Mouse (Mus musculus): Measurements from ENCODE around the gene Tmem88b. TPM values are rescaled to one million over a fixed set of nuclear protein-coding genes. Genes with fewer than 3 reads are reported as not detected.
A peak's percentile ranks its signal among the peaks of the same experiment; 100 is the strongest.
"Not testable (repeated sequence)": the region's sequence is repeated elsewhere in the genome, so short reads cannot be mapped to it uniquely, and the experiment has no call there.

The Tmem88b gene
- total RNA-seq, 1 experiment from 2014 or later = not detected

DNA sequence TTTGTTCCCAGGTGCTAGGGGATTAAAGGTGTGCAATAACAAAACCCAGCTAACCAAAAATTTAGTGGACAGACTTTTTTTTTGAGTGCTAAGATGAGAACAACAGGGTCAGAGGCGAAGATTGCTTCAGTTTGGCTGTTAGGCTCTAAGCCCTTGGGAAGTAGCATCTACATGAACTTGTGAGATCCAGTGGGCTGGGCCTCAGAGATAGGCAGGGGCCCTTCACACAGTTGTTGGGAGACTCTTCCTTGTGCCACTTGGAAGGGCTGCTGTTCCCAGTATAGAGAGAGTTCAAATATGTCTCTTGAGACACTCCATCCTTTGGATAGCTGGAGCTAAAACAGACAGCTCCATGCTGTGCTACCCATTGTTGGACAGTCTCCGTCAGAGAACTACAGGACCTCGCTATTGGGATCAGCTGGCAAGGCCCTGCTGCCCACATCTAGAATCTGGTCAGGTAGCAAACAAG lies 4.4 kb upstream of the Tmem88b start, which contains the start of gene Ankrd65:
TSS of gene Ankrd65 (plus strand) at position 419 of the 469 bp plus-strand sequence.
- no peak for ATAC-seq (replicated peaks; ENCODE audit: low read depth, poor library complexity, severe bottlenecking)

DNA sequence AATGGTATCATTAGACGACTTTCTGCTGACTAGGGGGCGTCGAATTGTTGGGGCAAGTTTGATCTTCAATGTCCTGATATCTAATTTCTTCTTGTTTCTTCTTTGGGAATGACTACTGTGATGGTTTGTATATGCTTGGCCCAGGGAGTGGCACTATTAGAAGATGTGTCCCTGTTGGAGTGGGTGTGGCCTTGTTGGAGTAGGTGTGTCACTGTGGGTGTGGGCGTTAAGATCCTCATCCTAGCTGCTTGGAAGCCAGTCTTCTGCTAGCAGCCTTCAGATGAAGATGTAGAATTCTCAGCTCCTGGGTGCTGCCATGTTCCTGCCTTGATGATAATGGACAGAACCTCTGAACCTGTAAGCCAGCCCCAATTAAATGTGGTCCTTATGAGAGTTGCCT lies 3.2 kb upstream of the Tmem88b start:
- not testable (repeated sequence) for ATAC-seq (replicated peaks; ENCODE audit: low read depth, poor library complexity, severe bottlenecking)

GRCm38 (mm10) chr4:155788300-155788699 lies 2.6 kb upstream of the Tmem88b start:
- peak; percentile 59 for ATAC-seq (replicated peaks; ENCODE audit: low read depth, poor library complexity, severe bottlenecking)

DNA sequence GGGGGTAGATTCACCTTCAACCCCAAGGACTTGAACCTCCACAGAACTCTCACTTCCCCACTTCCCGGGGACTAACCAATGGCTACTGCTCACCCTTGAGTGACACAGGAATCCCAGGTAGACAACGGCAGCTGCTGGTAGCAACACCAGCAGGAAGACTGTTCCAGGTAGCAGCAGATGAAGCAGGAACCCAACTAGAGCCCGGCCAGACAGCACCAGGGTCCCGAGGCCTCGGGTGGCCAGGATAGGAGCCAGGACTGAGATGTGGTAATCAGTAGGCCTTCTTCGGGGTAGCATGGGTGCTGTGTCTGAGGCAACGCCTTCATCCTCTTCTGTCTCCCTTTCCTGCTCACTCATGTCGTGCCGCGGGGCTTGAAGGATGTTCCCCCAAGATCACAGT lies 428 bp downstream of the Tmem88b start:
- ATAC-seq (replicated peaks; ENCODE audit: low read depth, poor library complexity, severe bottlenecking) = no peak

GRCm38 (mm10) chr4:155784081-155784701 lies 1.5 kb downstream of the Tmem88b start:
- peak; percentile 71 for ATAC-seq (replicated peaks; ENCODE audit: low read depth, poor library complexity, severe bottlenecking)

DNA sequence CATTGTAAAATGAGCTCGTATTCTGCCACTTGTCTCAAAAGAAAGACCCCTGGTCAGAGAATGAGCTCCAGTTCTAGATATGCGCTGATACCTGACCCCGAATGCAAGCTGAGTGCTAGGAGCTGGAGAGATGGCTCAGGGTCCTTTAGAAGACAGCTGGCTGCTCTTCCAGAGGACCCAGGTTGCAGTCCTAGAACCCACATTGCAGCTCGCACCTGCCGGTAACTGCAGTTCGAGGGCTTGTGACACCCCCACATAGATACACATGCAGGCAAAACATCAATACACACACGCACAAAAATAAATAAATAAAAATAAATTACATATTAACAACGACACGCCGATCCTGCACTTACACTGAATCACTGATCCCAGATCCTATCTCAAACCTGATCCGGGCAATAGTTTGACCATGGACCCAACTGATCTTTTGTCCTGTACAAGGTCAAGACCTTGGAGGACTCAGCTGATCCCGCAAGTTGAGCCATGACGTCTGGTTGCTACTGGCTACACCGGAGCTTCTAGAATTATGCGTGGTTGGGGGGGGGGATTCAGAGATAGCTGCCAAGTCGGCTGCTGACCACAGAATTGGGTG lies 2.1 kb downstream of the Tmem88b start:
- no peak for ATAC-seq (replicated peaks; ENCODE audit: low read depth, poor library complexity, severe bottlenecking)

GRCm38 (mm10) chr4:155780895-155781294 lies 4.8 kb downstream of the Tmem88b start:
- ATAC-seq (replicated peaks; ENCODE audit: low read depth, poor library complexity, severe bottlenecking) = no peak

DNA sequence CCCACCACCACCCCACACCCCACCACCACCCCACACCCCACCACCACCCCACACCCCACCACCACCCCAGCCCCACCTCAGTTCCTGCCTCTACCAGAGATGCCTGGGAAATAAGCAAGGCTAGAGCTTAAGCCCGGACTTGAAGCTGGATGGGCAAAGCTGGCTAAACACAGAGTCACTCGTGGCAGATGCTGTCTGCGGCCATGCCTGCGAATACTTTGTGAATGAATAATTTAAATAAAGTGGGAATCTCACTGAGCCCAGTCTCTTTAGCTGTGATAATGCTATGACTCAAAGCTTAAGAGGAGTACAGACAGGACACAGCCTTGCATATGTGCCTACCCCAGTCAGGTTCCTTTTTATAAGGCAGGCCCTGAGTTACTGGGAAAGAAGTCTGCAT lies 6.2 kb downstream of the Tmem88b start:
- ATAC-seq (replicated peaks; ENCODE audit: low read depth, poor library complexity, severe bottlenecking) = no peak

- ATAC-seq (replicated peaks; ENCODE audit: low read depth, poor library complexity, severe bottlenecking) = no peak
These were observed 7.9 kb downstream of the Tmem88b start for GRCm38 (mm10) chr4:155777816-155778215.

DNA sequence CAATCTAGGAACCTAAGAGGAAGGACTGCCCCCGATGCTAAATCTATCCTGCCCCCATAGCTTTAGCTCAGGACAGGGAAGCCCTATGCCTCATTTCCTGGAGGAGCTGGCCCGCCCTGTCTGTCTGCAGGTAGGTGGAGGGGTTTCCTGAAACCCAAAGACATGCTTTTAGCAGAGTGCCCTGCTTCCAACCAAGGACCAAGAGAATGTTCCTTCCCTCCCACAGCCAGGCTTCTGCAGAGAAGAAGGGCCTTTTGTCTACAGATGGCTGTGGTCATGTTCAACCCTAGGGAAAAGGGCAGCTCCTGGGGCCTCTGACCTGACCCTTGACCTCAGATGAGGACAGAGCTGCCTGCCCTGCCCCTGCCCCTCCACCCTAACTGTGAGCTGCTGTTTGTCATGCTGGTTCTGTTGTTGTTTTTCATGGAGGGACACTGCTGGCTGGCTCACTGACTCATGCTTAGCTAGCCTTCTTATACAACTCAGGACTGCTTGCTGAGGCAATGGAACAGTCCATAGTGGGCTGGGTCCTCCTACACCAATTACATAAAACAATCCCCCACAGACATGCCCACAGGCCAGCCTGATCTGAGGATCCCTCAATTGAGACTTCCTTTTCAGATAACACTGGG lies 8.9 kb downstream of the Tmem88b start:
- ATAC-seq (replicated peaks; ENCODE audit: low read depth, poor library complexity, severe bottlenecking) = no peak

GRCm38 (mm10) chr4:155775855-155776254 lies 9.8 kb downstream of the Tmem88b start:
- no peak for ATAC-seq (replicated peaks; ENCODE audit: low read depth, poor library complexity, severe bottlenecking)

DNA sequence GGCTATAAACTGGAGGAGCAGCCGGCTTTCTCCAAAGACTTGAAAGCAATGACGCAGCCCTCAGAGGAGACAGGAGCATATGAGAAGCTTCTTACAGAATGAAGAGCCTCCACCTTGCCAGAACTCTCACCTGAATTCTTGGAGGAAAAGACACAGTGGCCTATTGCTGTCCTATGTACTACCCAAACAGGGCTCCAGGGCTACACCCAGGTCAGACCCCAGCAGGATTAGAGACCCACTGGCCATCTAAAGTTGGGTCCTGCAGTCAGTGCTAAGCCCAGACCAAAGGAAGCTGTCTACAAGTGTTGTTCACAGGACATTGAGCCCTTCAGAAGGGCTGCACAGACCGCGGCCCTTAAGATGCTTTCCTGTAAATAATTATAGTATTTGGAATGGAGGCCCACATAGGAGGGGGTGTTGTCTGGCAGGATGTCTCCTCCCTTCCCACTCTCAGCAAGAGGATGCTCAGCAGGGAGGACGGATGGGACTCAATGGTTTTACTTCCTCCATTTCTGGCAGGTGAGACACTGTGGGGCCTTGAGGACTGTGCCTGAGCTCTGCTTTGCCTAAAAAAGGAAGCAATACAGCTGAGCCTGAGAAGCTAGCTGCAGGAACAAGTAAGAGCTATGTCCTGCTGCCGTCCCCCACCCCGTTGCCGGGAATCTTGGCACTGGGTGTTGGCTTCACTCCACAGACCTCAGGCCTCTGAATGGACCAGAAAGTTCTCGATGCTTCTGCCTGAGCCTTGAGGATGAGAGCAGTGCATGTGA lies 10.5 kb downstream of the Tmem88b start:
- ATAC-seq (replicated peaks; ENCODE audit: low read depth, poor library complexity, severe bottlenecking) = 0 out of 2 replicates have a peak, but pooled peaks have one; percentile 15

GRCm38 (mm10) chr4:155774280-155774754 lies 11.4 kb downstream of the Tmem88b start, which contains the start of gene Vwa1:
Vwa1 (minus strand) TSS chr4:155774698.
- peak; percentile 81 for ATAC-seq (replicated peaks; ENCODE audit: low read depth, poor library complexity, severe bottlenecking)

- ATAC-seq (replicated peaks; ENCODE audit: low read depth, poor library complexity, severe bottlenecking) = no peak
These were observed 12.2 kb downstream of the Tmem88b start for GRCm38 (mm10) chr4:155773335-155774078.

- ATAC-seq (replicated peaks; ENCODE audit: low read depth, poor library complexity, severe bottlenecking) = no peak
These were observed 12.9 kb downstream of the Tmem88b start for GRCm38 (mm10) chr4:155772786-155773185.

GRCm38 (mm10) chr4:155771706-155772105 lies 14.0 kb downstream of the Tmem88b start:
- no peak for ATAC-seq (replicated peaks; ENCODE audit: low read depth, poor library complexity, severe bottlenecking)

GRCm38 (mm10) chr4:155770626-155771025 lies 15.0 kb downstream of the Tmem88b start:
- ATAC-seq (replicated peaks; ENCODE audit: low read depth, poor library complexity, severe bottlenecking) = no peak

DNA sequence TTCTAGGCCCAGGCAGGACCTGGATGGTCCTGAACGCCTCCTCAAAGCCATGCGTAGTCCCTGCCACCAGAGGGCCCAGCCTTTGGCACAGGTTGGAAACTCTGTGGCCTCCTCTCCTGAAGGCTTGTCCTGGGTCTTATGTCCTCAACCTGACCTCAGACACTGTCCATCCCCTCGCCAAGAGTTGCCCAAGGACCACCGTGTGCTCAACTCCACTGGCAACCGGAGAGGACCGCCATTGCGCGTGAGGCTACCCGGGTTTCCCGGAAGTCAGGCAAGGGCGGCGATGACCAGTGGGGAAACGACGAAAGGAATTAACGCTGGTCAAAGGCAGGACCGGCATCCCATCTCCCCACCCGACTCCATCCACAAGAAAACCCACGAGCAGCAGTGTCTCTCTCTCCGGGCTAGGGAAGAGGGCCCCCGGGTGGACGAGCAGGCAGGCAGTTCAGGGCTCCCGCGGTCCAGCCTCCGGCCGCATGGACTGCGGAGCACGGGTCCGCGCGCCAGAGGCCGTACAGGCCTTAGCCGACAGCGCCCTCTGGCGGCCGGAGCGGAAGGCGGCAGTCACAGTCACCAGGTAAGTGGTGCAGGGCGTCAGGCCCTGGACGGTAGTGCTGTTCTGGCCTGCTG lies 15.7 kb downstream of the Tmem88b start:
- peak; percentile 79 for ATAC-seq (replicated peaks; ENCODE audit: low read depth, poor library complexity, severe bottlenecking)

- ATAC-seq (replicated peaks; ENCODE audit: low read depth, poor library complexity, severe bottlenecking) = no peak
These were observed 16.2 kb downstream of the Tmem88b start for GRCm38 (mm10) chr4:155769496-155769879.
